Mouse (Mus musculus) adrenal gland, postnatal 25 days (tissue): ENCODE measurements around the gene Mgat5b. TPM values are rescaled to one million over a fixed set of nuclear protein-coding genes. Genes with fewer than 3 reads are reported as not detected.

Experiments
- DNase-seq: peaks from one replicate; pipeline ENCODE4 v3.0.0; 2021; ENCODE audit warnings: mixed read lengths
- total RNA-seq: library from RNA; stranded (reverse); gene quantifications from 2 replicates; pipeline ENCODE4 v1.2.3, GENCODE M21; 2021

Mgat5b gene
- total RNA-seq, 1 experiment from 2014 or later = 0.94 TPM

DNA sequence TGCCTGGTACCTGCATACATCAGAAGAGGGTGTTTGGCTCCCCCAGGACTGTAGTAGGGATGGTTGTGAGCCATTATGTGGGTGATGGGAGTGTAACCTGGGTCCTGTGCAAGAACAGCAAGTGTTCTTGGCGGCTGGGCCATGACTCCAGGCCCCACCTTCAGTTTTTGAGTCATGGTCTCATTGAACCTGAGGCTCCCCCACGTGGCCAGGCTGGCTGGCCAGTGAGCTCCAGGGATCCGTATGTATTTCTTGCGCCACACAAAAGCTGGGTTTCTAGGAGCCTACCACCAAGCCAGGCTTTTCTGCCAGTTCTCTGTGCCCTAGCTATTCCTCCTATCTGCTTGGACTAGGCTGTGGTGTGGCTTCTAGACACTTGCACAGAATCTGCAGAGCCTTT is 63.9 kb downstream of the Mgat5b start:
- no peak for DNase-seq

- DNase-seq = peak; percentile 49
Observed at GRCm38 (mm10) chr11:116985504-116986385, 67.1 kb downstream of the Mgat5b start.

DNA sequence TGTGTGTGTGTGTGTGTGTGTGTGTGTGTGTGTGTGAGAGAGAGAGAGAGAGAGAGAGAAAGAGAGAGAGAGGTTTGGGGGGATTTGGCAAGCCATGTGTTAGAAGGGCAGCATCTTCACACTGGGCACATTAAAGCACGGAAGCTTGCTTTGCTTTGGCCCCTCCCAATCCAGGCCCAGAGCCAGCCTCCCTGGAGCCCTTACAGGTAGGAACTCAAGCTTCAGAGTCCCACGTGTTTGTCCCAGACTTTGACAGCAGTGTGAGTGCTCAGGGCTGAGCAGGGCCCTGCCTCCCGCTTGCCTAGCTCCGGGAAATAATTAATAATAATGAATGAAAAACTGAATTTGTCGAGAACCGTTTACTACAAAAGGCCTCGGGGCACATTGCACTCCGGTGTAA is 69.5 kb downstream of the Mgat5b start:
- no peak for DNase-seq

GRCm38 (mm10) chr11:116990231-116990630 is 71.6 kb downstream of the Mgat5b start:
- no peak for DNase-seq

- DNase-seq = no peak
Observed at GRCm38 (mm10) chr11:116991410-116991809, 72.7 kb downstream of the Mgat5b start.

- DNase-seq = no peak
Observed at GRCm38 (mm10) chr11:116991964-116992363, 73.3 kb downstream of the Mgat5b start.

DNA sequence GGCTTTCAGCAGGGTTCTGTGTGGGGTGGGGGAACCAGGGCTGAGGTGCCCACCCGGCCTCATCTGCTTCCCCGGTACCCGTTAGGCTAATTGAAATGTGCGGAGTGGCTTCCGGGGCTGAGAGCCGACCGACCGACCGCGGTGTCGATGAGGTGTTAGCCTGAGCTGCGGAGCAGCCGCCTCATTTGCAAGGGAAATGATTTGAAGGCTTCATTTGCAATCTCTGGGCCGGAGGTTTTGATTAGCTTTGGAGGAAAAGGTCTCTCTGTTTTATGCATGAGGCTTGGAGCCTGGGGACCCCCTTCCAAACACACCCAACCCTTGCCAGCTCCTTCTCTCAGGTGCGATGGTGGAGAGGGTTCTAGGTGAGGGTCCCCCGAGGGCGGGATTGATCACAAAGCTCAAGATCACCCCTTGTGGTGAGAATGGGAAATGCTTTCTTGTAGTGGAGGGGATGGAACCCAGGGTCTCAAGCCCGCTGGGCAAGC is 75.5 kb downstream of the Mgat5b start:
- DNase-seq = peak; percentile 17

GRCm38 (mm10) chr11:116996976-116997375 is 78.3 kb downstream of the Mgat5b start:
- DNase-seq = no peak

DNA sequence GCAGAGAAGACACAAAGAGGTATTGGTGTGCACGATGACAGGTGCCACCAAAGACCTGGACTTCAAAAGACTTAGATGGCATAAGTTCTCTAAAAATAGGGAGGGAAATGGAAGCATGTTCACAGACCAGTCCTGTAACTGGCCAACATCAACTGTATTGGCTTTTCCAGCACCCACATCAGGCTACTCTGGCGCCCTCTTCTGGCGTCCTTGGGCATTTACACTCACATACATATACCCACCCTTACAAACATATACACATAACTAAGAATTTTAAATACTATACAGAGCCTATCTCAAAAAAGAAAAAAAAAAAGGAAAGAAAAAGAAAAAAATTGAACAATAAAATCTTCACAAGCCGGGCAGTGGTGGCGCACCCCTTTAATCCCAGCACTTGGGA is 80.3 kb downstream of the Mgat5b start:
- no peak for DNase-seq

- no peak for DNase-seq
Observed at GRCm38 (mm10) chr11:117000219-117000618, 81.6 kb downstream of the Mgat5b start.

- DNase-seq = no peak
Observed at GRCm38 (mm10) chr11:117001789-117002188, 83.1 kb downstream of the Mgat5b start.

GRCm38 (mm10) chr11:117003503-117003902 is 84.8 kb downstream of the Mgat5b start:
- no peak for DNase-seq

- no peak for DNase-seq
Observed at GRCm38 (mm10) chr11:117004277-117004676, 85.6 kb downstream of the Mgat5b start.

GRCm38 (mm10) chr11:117017462-117017861 is 98.8 kb downstream of the Mgat5b start:
- DNase-seq = no peak

DNA sequence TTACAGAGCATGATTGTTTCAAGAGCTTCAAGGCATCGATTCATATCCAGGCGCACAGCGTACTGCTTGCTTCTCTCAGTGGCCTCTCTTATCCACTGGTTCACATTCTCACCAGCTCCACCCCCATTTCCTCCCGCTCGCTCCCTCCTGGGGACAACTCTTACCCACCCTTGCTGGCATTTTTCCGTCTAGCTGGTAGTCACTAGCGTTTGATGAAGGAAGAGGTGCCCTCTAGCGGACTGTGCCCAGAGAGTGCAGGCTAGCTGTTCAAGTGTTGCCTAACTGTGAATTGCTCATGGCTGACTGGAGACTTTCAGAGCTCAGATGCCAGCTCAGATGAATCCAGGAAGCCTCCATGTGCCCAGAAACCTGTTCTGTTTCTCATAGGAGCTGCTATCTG is 99.7 kb downstream of the Mgat5b start:
- peak; percentile 69 for DNase-seq

DNA sequence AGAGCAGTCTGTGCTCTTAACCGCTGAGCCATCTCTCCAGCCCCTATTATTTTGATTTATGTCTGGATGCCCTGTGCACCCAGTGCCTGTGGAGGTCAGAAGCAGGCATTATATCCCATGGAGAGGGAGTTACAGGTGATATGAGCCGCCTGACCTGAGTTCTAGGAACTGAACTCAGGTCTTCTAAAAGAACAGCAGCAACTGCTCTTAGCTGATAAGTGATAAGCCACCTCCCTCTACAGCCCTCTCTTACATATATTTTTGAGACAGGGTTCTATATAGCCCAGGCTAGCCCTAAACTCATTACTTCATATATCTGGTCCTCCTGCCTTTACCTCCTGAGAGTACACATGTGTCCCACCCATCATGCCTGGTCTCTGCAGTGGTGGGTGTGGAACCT is 102.4 kb downstream of the Mgat5b start:
- DNase-seq = no peak

- no peak for DNase-seq
Observed at GRCm38 (mm10) chr11:117023537-117023936, 104.9 kb downstream of the Mgat5b start.

- no peak for DNase-seq
Observed at GRCm38 (mm10) chr11:117027681-117028080, 109.0 kb downstream of the Mgat5b start.

- no peak for DNase-seq
Observed at GRCm38 (mm10) chr11:117028861-117029568, 110.4 kb downstream of the Mgat5b start.

DNA sequence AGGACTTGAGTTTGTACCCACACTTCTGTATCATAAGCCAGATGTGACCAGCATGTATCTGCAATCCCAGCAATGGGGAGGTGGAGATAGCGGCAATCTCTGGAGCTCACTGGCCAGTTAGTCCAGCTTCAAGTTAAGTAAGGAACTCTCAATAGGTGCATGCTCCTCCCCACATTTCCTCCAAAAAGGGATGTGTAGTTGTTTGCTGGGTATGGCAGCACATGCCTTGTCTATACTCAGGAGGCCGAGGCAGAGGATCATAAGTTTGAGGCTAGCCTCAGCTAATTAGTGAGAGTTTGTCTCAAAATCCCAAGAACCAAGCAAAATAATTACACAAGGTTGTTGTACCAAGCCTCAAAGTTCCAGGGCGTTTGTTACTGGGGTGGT is 110.9 kb downstream of the Mgat5b start:
- no peak for DNase-seq

- DNase-seq = no peak
Observed at GRCm38 (mm10) chr11:117030018-117030417, 111.4 kb downstream of the Mgat5b start.

- no peak for DNase-seq
Observed at GRCm38 (mm10) chr11:117030471-117031101, 111.9 kb downstream of the Mgat5b start.

DNA sequence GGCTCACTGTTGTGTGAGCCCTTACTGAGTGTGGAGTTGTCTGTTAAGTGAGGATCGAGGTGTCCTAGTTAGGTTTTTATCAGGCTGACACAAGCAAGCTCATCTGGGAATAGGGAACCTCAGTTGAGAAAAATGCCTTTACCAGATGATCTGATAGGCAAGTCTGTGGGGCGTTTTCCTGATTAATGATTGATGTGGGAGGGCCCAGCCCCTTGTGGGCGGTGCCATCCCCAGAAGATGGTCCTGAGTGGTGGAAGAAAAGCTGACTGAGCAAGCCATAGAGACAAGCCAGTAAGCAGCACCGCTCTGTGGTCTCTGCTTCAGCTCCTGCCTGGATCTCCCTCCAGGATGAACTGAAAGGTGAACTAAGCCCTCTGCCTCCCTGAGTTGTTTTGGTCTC is 112.6 kb downstream of the Mgat5b start:
- no peak for DNase-seq
